Mouse (Mus musculus): ENCODE results near the gene Gm3594. TPM values are rescaled to one million over a fixed set of nuclear protein-coding genes. Genes with fewer than 3 reads are reported as not detected.

Gene Gm3594
- polyA plus RNA-seq, 1 experiment = not detected

Other genes with a start within 250 kb of the Gm3594 start
- gene Gm21560, start 225.3 kb downstream of the Gm3594 start, polyA plus RNA-seq (2012; rRNA removed) = not detected in 2 replicates
- gene Gm3411, start 157.4 kb downstream of the Gm3594 start, polyA plus RNA-seq (2012; rRNA removed) = 0.14 and 0.48 TPM in 2 replicates
- gene Gm21103, start 139.8 kb downstream of the Gm3594 start, polyA plus RNA-seq (2012; rRNA removed) = not detected in 2 replicates
- not detected in 2 replicates for gene Gm3618, start 100.9 kb downstream of the Gm3594 start, polyA plus RNA-seq (2012; rRNA removed)
- gene Gm16440, start 54.3 kb downstream of the Gm3594 start, polyA plus RNA-seq (2012; rRNA removed) = not detected in 2 replicates
- gene Gm3591, start 32.1 kb downstream of the Gm3594 start, polyA plus RNA-seq (2012; rRNA removed) = 0.18 TPM in 1 of 2 replicates, not detected in the other
- not detected in 2 replicates for gene Gm8356, start 92.7 kb upstream of the Gm3594 start, polyA plus RNA-seq (2012; rRNA removed)
- 0.11 TPM in 1 of 2 replicates, not detected in the other for gene Gm3629, start 146.0 kb upstream of the Gm3594 start, polyA plus RNA-seq (2012; rRNA removed)
- not detected in 2 replicates for gene Gm3460, start 177.8 kb upstream of the Gm3594 start, polyA plus RNA-seq (2012; rRNA removed)
- gene Gm10251, start 239.6 kb upstream of the Gm3594 start, polyA plus RNA-seq (2012; rRNA removed) = not detected in 2 replicates

Measured in spleen, adult 2 months (tissue).